Mouse (Mus musculus) stomach, postnatal 0 days (tissue): ENCODE data around the gene Acss1. TPM values are rescaled to one million over a fixed set of nuclear protein-coding genes. Genes with fewer than 3 reads are reported as not detected.
A peak's percentile ranks its signal among the peaks of the same experiment; 100 is the strongest.

Source experiments
- ATAC-seq: fragments of 200-750 bp; cut with Nextera tagmentation; 2 replicates; pipeline ENCODE4 v1.8.0; 2017; ENCODE audit not compliant: low FRiP score, low TSS enrichment
- DNase-seq: peaks from one replicate; pipeline ENCODE4 v3.0.0-alpha.2; 2016; ENCODE audit warnings: low spot score
- H3K27ac ChIP-seq: fragments of 300-500 bp; sonication (generic); replicated peaks from 2 replicates; pipeline ENCODE4 v1.5.1; 2014; ENCODE audit warnings: mild to moderate bottlenecking, control low read depth
- H3K27me3 ChIP-seq: fragments of 300-500 bp; sonication (generic); 2 replicates; pipeline ENCODE4 v1.6.1; 2014; ENCODE audit warnings: low read length; ENCODE audit not compliant: control insufficient read depth, insufficient read depth
- H3K36me3 ChIP-seq: fragments of 300-500 bp; sonication (generic); 2 replicates; pipeline ENCODE4 v1.6.1; 2014; ENCODE audit warnings: low read length, mixed read lengths; ENCODE audit not compliant: control insufficient read depth, insufficient read depth
- H3K4me1 ChIP-seq: fragments of 300-500 bp; sonication (generic); replicated peaks from 2 replicates; pipeline ENCODE4 v1.6.1; 2014; ENCODE audit warnings: antibody characterized with exemption; ENCODE audit not compliant: control insufficient read depth, insufficient read depth
- H3K4me2 ChIP-seq: fragments of 300-500 bp; sonication (generic); replicated peaks from 2 replicates; pipeline ENCODE4 v1.6.1; 2014; ENCODE audit warnings: low read depth, mild to moderate bottlenecking, control low read depth, moderate library complexity
- H3K4me3 ChIP-seq: fragments of 300-500 bp; sonication (generic); 2 replicates; pipeline ENCODE4 v1.5.1; 2014; ENCODE audit warnings: low read depth, low read length, control low read depth
- H3K9ac ChIP-seq: fragments of 300-500 bp; sonication (generic); 2 replicates; pipeline ENCODE4 v1.6.1; 2014; ENCODE audit warnings: mild to moderate bottlenecking, low read length, control low read depth, mixed read lengths
- H3K9me3 ChIP-seq: fragments of 300-500 bp; sonication (generic); 2 replicates; pipeline ENCODE4 v1.6.1; 2016; ENCODE audit warnings: low read length; ENCODE audit not compliant: control insufficient read depth
- CTCF ChIP-seq: IDR thresholded peaks from 2 replicates; pipeline ENCODE4 v1.5.1; 2016; ENCODE audit warnings: antibody characterized with exemption, low read depth, mild to moderate bottlenecking, moderate library complexity
- EP300 ChIP-seq: optimal IDR thresholded peaks from 2 replicates; pipeline ENCODE3; 2016; ENCODE audit warnings: antibody characterized with exemption
- WGBS: fragments of 180-500 bp; shearing (Covaris S2); extraction: QIAGEN DNeasy Blood & Tissue Kit; methylation state at CpG from one replicate; pipeline ENCODE4 v1.1.7; 2014; 5-methylcytosine and 5-hydroxymethylcytosine counted together
- polyA plus RNA-seq: library from polyadenylated mRNA; unstranded; fragments of >200 nt; fragmentation: Nextera tagmentation; extraction: Ambion mirVana; gene quantifications from 2 replicates; pipeline ENCODE4 v1.2.1, GENCODE M21; 2015

Gene Acss1
- polyA plus RNA-seq, 1 experiment from 2014 or later: 28.2 TPM

DNA sequence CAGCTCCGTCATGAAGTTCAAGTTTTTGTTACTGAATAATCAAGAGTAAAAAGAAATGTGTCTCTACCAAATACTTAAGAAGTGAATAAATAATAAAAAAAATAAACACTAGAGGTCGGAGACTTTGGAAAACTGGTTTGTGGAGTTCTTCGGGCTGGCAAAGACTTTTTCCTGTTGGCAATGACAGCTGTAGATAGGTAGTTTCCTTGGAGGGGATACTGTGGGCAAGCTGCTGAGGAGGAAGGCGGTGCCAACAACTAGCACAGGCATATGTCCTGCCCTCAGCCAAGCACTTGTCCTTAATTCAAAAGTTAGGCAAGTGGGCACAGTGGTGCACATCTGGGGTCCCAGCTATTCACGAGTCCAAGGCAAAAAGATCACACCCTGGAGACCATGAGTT lies 656 bp upstream of the Acss1 start:
- peak overlapping the region; percentile 89 for H3K4me2 ChIP-seq
- no peak for ATAC-seq
- H3K4me3 ChIP-seq: peak overlapping the region; percentile 65; the same call in 1 of the 2 replicates
- TF ChIP-seq EP300 (no peak), CTCF (no peak)
- H3K9ac ChIP-seq: no peak overlapping the region
- WGBS: 58% methylated on average over 5 of the region's 5 CpGs
- peaks cover 3% of the 10 kb centered on the region; the same call in 1 of the 2 replicates for H3K4me1 ChIP-seq
- no peaks in the 10 kb centered on the region for H3K27me3 ChIP-seq
- peak; percentile 36 for DNase-seq
- H3K9me3 ChIP-seq: no peaks in the 10 kb centered on the region
- peak overlapping the region; percentile 93 for H3K27ac ChIP-seq
- no peaks in the 10 kb centered on the region for H3K36me3 ChIP-seq

DNA sequence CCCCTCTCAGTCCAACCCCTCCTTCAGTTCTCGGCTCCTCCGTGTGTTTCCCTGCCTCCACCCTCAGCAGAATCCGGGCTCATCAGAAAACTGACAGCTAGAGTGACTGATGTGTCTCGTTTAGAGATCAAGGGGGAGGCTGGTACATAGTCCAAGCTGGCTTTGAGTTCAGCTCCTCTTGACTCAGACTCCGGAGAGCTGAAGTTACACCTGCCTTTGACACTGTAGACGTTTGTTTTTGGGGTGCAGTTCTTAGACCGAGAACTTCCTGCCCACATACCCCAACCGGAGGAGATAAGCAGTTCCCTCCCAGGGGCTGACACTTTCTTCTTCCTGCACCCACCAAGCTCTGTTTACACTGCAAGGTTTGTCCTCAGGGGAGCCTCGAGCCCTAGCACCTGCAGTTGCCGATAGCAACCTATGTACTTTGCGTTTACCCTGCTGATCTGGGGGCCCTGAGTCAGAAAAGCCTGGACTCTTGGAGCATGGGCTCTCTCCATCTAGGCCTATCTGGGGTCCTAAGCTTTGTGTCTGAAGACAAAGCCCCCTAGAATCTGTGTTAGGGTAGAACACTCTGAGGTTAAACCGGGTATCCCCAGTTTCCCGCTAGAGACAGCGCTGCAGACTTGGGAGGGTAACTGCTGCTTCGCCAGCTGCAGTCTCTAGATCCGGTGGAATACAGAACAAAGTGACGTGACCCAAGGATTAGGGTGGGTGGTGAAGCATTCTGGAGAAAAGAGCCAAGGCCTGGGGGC lies 1.1 kb downstream of the Acss1 start:
- peak overlapping the region; percentile 89 for H3K4me2 ChIP-seq
- ATAC-seq (peak; percentile 83), DNase-seq (peak; percentile 72)
- H3K36me3 ChIP-seq: no peaks in the 10 kb centered on the region
- WGBS: 5% methylated on average over 17 of the region's 17 CpGs
- peak overlapping the region; percentile 93 for H3K27ac ChIP-seq
- TF ChIP-seq EP300 (no peak), CTCF (no peak)
- H3K4me3 ChIP-seq: peak overlapping the region; percentile 65
- H3K9me3 ChIP-seq: no peaks in the 10 kb centered on the region
- H3K27me3 ChIP-seq: no peaks in the 10 kb centered on the region
- peaks cover 6% of the 10 kb centered on the region; the same call in 1 of the 2 replicates for H3K4me1 ChIP-seq
- peak overlapping the region; percentile 78 for H3K9ac ChIP-seq

- no peak for ATAC-seq
- TF ChIP-seq EP300 (no peak), CTCF (no peak)
Observed at GRCm38 (mm10) chr2:150666723-150667064, 1.6 kb downstream of the Acss1 start.

DNA sequence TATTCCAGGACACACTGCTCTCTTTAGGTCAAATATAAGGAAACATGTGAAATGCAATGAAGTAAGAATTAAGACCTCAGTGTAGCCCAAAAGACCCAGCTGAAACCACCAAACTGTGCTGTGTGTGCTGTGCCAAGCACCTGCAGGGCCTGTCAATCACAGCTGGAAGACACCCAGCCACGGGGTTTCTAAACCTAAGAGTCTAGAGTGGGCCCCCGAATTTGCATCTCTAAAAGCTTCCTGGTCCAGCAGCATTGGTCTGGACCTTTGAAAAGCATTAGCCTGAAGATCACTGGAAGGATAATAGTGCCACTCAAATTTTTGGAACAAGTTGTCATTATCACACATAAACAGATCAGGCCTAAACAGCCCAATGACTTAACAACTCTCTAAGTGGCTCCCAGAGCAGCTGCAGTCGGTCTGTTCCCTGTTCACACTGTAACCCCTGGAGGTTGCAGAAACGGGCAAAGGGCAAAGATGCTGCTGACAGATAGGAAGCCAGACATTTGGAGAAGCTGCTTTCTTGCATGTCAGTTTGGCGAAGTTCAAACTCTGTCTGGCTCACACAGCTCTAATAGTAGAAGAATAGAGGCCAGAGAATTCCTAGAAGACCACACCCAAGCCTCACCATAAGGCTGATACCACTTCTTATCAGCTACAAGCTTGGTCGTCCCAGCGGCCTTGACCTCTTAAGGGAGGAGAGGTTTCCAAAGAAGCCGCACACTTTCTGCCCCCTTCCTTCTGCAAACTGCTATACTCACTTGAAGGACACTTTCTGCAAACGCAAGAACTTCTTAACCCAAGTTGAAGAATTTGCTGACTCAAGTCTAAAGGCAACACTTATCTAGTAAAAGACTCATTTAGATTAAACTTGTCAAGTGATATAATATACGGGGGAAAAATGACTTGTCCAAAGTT lies 2.5 kb downstream of the Acss1 start:
- TF ChIP-seq CTCF (no peak), EP300 (no peak)
- H3K4me3 ChIP-seq: no peak overlapping the region
- no peaks in the 10 kb centered on the region for H3K36me3 ChIP-seq
- H3K27me3 ChIP-seq: no peaks in the 10 kb centered on the region
- peak; percentile 37 for DNase-seq
- no peak overlapping the region for H3K9ac ChIP-seq
- WGBS: 42% methylated on average over 10 of the region's 10 CpGs
- peak overlapping the region; percentile 3 for H3K4me2 ChIP-seq
- no peak overlapping the region; the same call in 1 of the 2 replicates for H3K27ac ChIP-seq
- H3K9me3 ChIP-seq: no peaks in the 10 kb centered on the region
- ATAC-seq: no peak
- H3K4me1 ChIP-seq: peaks cover 6% of the 10 kb centered on the region; the same call in 1 of the 2 replicates

More at GRCm38 (mm10) chr2:150666723-150667064, 1.6 kb downstream of the Acss1 start:
- Histone ChIP-seq H3K9ac (peak overlapping the region; percentile 78), H3K4me1 (peaks cover 6% of the 10 kb centered on the region; the same call in 1 of the 2 replicates), H3K4me3 (peak overlapping the region; percentile 65), H3K36me3 (no peaks in the 10 kb centered on the region), H3K27ac (peak overlapping the region; percentile 93), H3K4me2 (peak overlapping the region; percentile 89), H3K27me3 (no peaks in the 10 kb centered on the region), H3K9me3 (no peaks in the 10 kb centered on the region)
- no peak for DNase-seq
- 39% methylated on average over 7 of the region's 7 CpGs for WGBS

DNA sequence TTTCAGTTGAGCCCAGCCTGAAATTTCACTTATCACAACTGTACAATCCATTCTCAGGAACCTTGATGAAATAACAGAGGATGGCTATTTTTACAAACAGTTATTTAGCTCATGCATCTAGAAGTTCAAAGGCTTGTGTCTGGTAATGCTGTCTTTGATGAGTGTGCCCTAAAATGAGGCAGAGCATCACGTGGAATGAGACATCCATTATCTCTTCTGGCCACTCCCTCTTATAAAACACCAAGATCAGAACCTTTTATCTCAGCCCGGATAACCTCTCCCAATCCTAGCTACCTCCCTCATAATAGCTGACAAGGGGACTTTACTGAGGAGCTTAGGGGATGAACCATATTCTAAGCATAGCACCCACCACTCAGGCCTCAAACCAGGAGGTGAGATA lies 3.3 kb downstream of the Acss1 start:
- DNase-seq (no peak), ATAC-seq (no peak)
- Histone ChIP-seq H3K4me2 (no peak overlapping the region), H3K27ac (no peak overlapping the region), H3K4me1 (peaks cover 6% of the 10 kb centered on the region; the same call in 1 of the 2 replicates), H3K4me3 (no peak overlapping the region), H3K9me3 (no peaks in the 10 kb centered on the region), H3K36me3 (no peaks in the 10 kb centered on the region), H3K27me3 (no peaks in the 10 kb centered on the region), H3K9ac (no peak overlapping the region)
- TF ChIP-seq CTCF (no peak), EP300 (no peak)
- 72% methylated on average over 2 of the region's 2 CpGs for WGBS
